16 mouse cellular contexts compared by ENCODE assay signal in genomic region chr11:60231951-60232350, GRCm38 (mm10). TPM values are rescaled to one million over a fixed set of nuclear protein-coding genes. Genes with fewer than 3 reads are reported as not detected.
DNase-seq lines count a peak whose midpoint lies in the region; ATAC-seq lines count a peak whose summit lies in the region.
"Had no signal": no experiment of that assay in that cellular context is flagged by ENCODE, and none has a peak within 500 bp of the region (broad histone marks: within the 10 kb centered on the region; RNA-seq: fewer than 3 reads in every experiment).

No protein-coding gene starts in this region.

- H3K36me3 ChIP-seq in heart, embryonic 16.5 days (ENCODE audit: control insufficient read depth, insufficient read depth) = no peaks in the 10 kb centered on the region; the same call in 1 of the 2 replicates
- no peaks in the 10 kb centered on the region for H3K36me3 ChIP-seq in midbrain, embryonic 11.5 days (ENCODE audit: control insufficient read depth, insufficient read depth, low read length)
- peaks cover 12% of the 10 kb centered on the region; the same call in 1 of the 2 replicates for H3K36me3 ChIP-seq in midbrain, embryonic 15.5 days (replicated peaks)
- H3K36me3 ChIP-seq in limb, embryonic 12.5 days = peaks cover 20% of the 10 kb centered on the region; the same call in 1 of the 2 replicates

- no peaks in the 10 kb centered on the region for H3K9me3 ChIP-seq in heart, embryonic 16.5 days (replicated peaks; ENCODE audit: control insufficient read depth, low read length)
- no peaks in the 10 kb centered on the region for H3K9me3 ChIP-seq in midbrain, embryonic 11.5 days (ENCODE audit: control insufficient read depth, low read length)
- no peaks in the 10 kb centered on the region for H3K9me3 ChIP-seq in midbrain, embryonic 15.5 days
- H3K9me3 ChIP-seq in limb, embryonic 12.5 days = no peaks in the 10 kb centered on the region

- no peaks in the 10 kb centered on the region for H3K27me3 ChIP-seq in heart, embryonic 16.5 days (ENCODE audit: control insufficient read depth, insufficient read depth, low read length)
- no peaks in the 10 kb centered on the region for H3K27me3 ChIP-seq in midbrain, embryonic 11.5 days (ENCODE audit: control insufficient read depth, insufficient read depth, low read length)
- H3K27me3 ChIP-seq in midbrain, embryonic 15.5 days (replicated peaks) = no peaks in the 10 kb centered on the region
- no peaks in the 10 kb centered on the region for H3K27me3 ChIP-seq in limb, embryonic 12.5 days

- H3K4me2 ChIP-seq in heart, embryonic 16.5 days (ENCODE audit: low read depth, low read length) = no peak overlapping the region
- H3K4me2 ChIP-seq in midbrain, embryonic 11.5 days = no peak overlapping the region
- H3K4me2 ChIP-seq in midbrain, embryonic 15.5 days = no peak overlapping the region
- H3K4me2 ChIP-seq in limb, embryonic 12.5 days = no peak overlapping the region

- 49% methylated on average over 4 of the region's 4 CpGs for whole genome bisulfite sequencing in heart, embryonic 16.5 days
- WGBS in midbrain, embryonic 11.5 days = 39% methylated on average over 4 of the region's 4 CpGs
- WGBS in midbrain, embryonic 15.5 days = 36% methylated on average over 4 of the region's 4 CpGs
- 45% methylated on average over 4 of the region's 4 CpGs for WGBS in limb, embryonic 12.5 days

- peaks cover 35% of the 10 kb centered on the region for H3K4me1 ChIP-seq in heart, embryonic 16.5 days (ENCODE audit: control insufficient read depth, insufficient read depth, low read length)
- no peaks in the 10 kb centered on the region; the same call in 1 of the 2 replicates for H3K4me1 ChIP-seq in midbrain, embryonic 11.5 days (ENCODE audit: control insufficient read depth, insufficient read depth, low read length)
- peaks cover 11% of the 10 kb centered on the region; the same call in 1 of the 2 replicates for H3K4me1 ChIP-seq in midbrain, embryonic 15.5 days
- H3K4me1 ChIP-seq in limb, embryonic 12.5 days (replicated peaks) = peaks cover 30% of the 10 kb centered on the region

- H3K9ac ChIP-seq in heart, embryonic 16.5 days (ENCODE audit: low read length) = peak overlapping the region; percentile 40; the same call in 1 of the 2 replicates
- no peak overlapping the region for H3K9ac ChIP-seq in midbrain, embryonic 11.5 days (ENCODE audit: low read length)
- H3K9ac ChIP-seq in midbrain, embryonic 15.5 days = no peak overlapping the region
- H3K9ac ChIP-seq in limb, embryonic 12.5 days (replicated peaks) = peak overlapping the region; percentile 23; the same call in 1 of the 2 replicates
- H3K9ac ChIP-seq: liver, embryonic 14.5 days had no signal

- H3K4me3 ChIP-seq in heart, embryonic 16.5 days (ENCODE audit: low read length) = no peak overlapping the region
- no peak overlapping the region for H3K4me3 ChIP-seq in midbrain, embryonic 11.5 days (ENCODE audit: low read depth, low read length)
- H3K4me3 ChIP-seq in midbrain, embryonic 15.5 days = no peak overlapping the region
- no peak overlapping the region for H3K4me3 ChIP-seq in limb, embryonic 12.5 days (replicated peaks)

- DNase-seq in heart, adult 18-20 months = no peak
- DNase-seq in midbrain, embryonic 11.5 days (ENCODE audit: low spot score, missing footprints) = peak; percentile 59
- DNase-seq in thymus, postnatal 36 days = peak; percentile 63 to 77
- no peak for DNase-seq in embryo, embryonic 9.5 days (ENCODE audit: extremely low spot score)
- DNase-seq in cerebellum, postnatal 14 days = no peak
- DNase-seq: adrenal gland, postnatal 25 days; gastrocnemius, postnatal 14 days; heart, postnatal 14 days; kidney, adult 9 months; kidney, postnatal 4 days; spleen, adult 18-20 months had no signal

- ATAC-seq in heart, embryonic 16.5 days (replicated peaks; ENCODE audit: extremely low read depth, insufficient read depth, low FRiP score) = no peak
- ATAC-seq in midbrain, embryonic 11.5 days (ENCODE audit: low FRiP score) = no peak
- ATAC-seq in midbrain, embryonic 15.5 days (replicated peaks) = no peak
- ATAC-seq in limb, embryonic 12.5 days (ENCODE audit: insufficient number of reproducible peaks, insufficient read depth, low FRiP score, low TSS enrichment, low read depth) = no peak

- peak overlapping the region; percentile 24; the same call in 1 of the 2 replicates for H3K27ac ChIP-seq in heart, embryonic 16.5 days (ENCODE audit: low read length)
- no peak overlapping the region for H3K27ac ChIP-seq in midbrain, embryonic 11.5 days (ENCODE audit: low read depth, low read length)
- H3K27ac ChIP-seq in midbrain, embryonic 15.5 days = no peak overlapping the region
- H3K27ac ChIP-seq in limb, embryonic 12.5 days = peak overlapping the region; percentile 45
- H3K27ac ChIP-seq: liver, embryonic 14.5 days; stomach, postnatal 0 days had no signal

RNA-seq across cellular contexts. Expression of gene Srebf1, which starts 9.6 kb away (rescaled TPM):
- polyA plus RNA-seq in heart, embryonic 16.5 days (2015; fragmentation: Nextera tagmentation; extraction: Ambion mirVana) = 36.1 and 47.0 TPM in 2 replicates
- total RNA-seq in heart, adult 18-20 months (2021) = 10 to 100 TPM; 25.7 to 36.6 TPM
- polyA plus RNA-seq in midbrain, embryonic 11.5 days (2014; fragmentation: Nextera tagmentation; extraction: Ambion mirVana) = 38.3 and 41.1 TPM in 2 replicates
- polyA plus RNA-seq in midbrain, embryonic 15.5 days (2015; fragmentation: Nextera tagmentation; extraction: Ambion mirVana) = 37.0 and 38.3 TPM in 2 replicates
- 54.1 and 61.2 TPM in 2 replicates for polyA plus RNA-seq in limb, embryonic 12.5 days (2016; fragmentation: Nextera tagmentation; extraction: Ambion mirVana)

Comparison
In these comparisons a context has a peak if more than half of its experiments do, and no peak if none do; other contexts are left out.
1. H3K27ac ChIP-seq: peak in heart, embryonic 16.5 days (single experiment) and limb, embryonic 12.5 days (single experiment); none in midbrain, embryonic 11.5 days (single experiment) and midbrain, embryonic 15.5 days (single experiment).
2. H3K9ac ChIP-seq: peak in heart, embryonic 16.5 days (single experiment) and limb, embryonic 12.5 days (single experiment); none in midbrain, embryonic 11.5 days (single experiment) and midbrain, embryonic 15.5 days (single experiment).
3. DNase-seq: peak in midbrain, embryonic 11.5 days (single experiment) and thymus, postnatal 36 days (2 of 2); none in heart, adult 18-20 months (0 of 2), embryo, embryonic 9.5 days (single experiment) and cerebellum, postnatal 14 days (0 of 2).